Mouse (Mus musculus) heart, adult 2 months (tissue): Measurements from ENCODE around the gene Prdx3. TPM values are rescaled to one million over a fixed set of nuclear protein-coding genes. Genes with fewer than 3 reads are reported as not detected.

Source experiments
- DNase-seq, 2 experiments: peaks; one replicate each; pipeline ENCODE4 v3.0.0; 2021
- H3K27ac ChIP-seq: fragments of 200-600 bp; 2 replicates; pipeline ENCODE4 v1.8.1; 2022
- H3K27me3 ChIP-seq: fragments of 200-500 bp; 2 replicates; pipeline ENCODE4 v1.6.1; 2012; ENCODE audit warnings: mild to moderate bottlenecking, low read length, inconsistent platforms, mixed read lengths; ENCODE audit not compliant: control insufficient read depth, insufficient read depth
- H3K36me3 ChIP-seq: fragments of 200-500 bp; 2 replicates; pipeline ENCODE4 v1.6.1; 2012; ENCODE audit warnings: low read length, inconsistent platforms; ENCODE audit not compliant: control insufficient read depth, insufficient read depth
- H3K4me1 ChIP-seq: fragments of 200-500 bp; 2 replicates; pipeline ENCODE4 v1.6.1; 2011; ENCODE audit warnings: low read length; ENCODE audit not compliant: control insufficient read depth, insufficient read depth
- H3K4me3 ChIP-seq: fragments of 200-600 bp; 2 replicates; pipeline ENCODE4 v1.8.1; 2022
- H3K79me2 ChIP-seq: fragments of 200-500 bp; replicated peaks from 2 replicates; pipeline ENCODE4 v1.6.1; 2012; ENCODE audit warnings: mild to moderate bottlenecking, inconsistent platforms, low read length, moderate library complexity, mixed read lengths; ENCODE audit not compliant: control insufficient read depth, insufficient read depth
- H3K9ac ChIP-seq: fragments of 200-500 bp; 2 replicates; pipeline ENCODE4 v1.6.1; 2012; ENCODE audit warnings: low read depth, mild to moderate bottlenecking, control low read depth, inconsistent platforms, low read length, mixed read lengths
- CTCF ChIP-seq: fragments of 200-600 bp; IDR thresholded peaks from 2 replicates; pipeline ENCODE4 v1.8.1; 2022; ENCODE audit warnings: antibody characterized with exemption, mild to moderate bottlenecking, moderate library complexity
- EP300 ChIP-seq: fragments of 200-500 bp; IDR thresholded peaks from 2 replicates; pipeline ENCODE4 v1.6.1; 2011; ENCODE audit warnings: low read depth, low read length, control low read depth; ENCODE audit not compliant: insufficient read depth
- POLR2A ChIP-seq: fragments of 200-500 bp; IDR thresholded peaks from 2 replicates; pipeline ENCODE4 v1.6.1; 2011; ENCODE audit warnings: mild to moderate bottlenecking, low read depth, low read length, control low read depth; ENCODE audit not compliant: insufficient read depth
- WGBS: fragments of 180-500 bp; shearing (Covaris S2); methylation state at CpG from one replicate; pipeline ENCODE4 v1.1.7; 2018; 5-methylcytosine and 5-hydroxymethylcytosine counted together
- intact Hi-C: fragments of 180-260 bp; cut with DNase I; formaldehyde crosslinking; loops from one replicate; pipeline ENCODE4 v1.15.1; 2025
- polyA plus RNA-seq: library from polyadenylated mRNA; depleted of rRNA; stranded (reverse); fragments of >200 nt; gene quantifications from 2 replicates; pipeline ENCODE4 v1.2.3, GENCODE M21; 2012; rRNA removed
- total RNA-seq, 2 experiments: library from RNA; stranded (reverse); gene quantifications; 2 replicates each; pipeline ENCODE4 v1.2.3; 2021

Gene Prdx3
- total and polyA plus RNA-seq, 3 experiments = 353 to 450 (median 407) TPM

DNA sequence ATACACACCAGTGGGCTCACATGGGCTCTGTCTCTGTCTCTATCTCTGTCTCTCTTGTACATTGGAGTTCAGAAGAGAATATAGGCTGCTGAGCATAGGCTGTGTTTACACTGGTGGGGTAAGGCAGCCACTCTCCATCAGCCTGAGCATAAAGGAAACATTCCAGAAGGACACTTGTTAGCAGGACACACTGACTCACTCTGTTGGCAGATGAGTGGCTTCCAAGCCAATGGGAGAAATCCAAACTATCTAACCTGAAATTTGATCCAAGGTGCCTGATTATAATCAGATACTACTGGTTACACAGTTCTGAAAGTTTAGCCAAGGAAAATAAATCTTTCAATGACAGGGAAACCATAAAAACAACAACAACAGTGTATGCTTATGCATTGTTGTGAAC, 28.6 kb downstream of the Prdx3 start:
- H3K4me1 ChIP-seq = no peaks in the 10 kb centered on the region
- intact Hi-C loops = no loop called here
- no peaks in the 10 kb centered on the region for H3K27me3 ChIP-seq
- H3K79me2 ChIP-seq = no peaks in the 10 kb centered on the region
- H3K9ac ChIP-seq = no peak overlapping the region
- no peak for DNase-seq
- no peak overlapping the region for H3K4me3 ChIP-seq
- H3K27ac ChIP-seq = no peak overlapping the region
- H3K36me3 ChIP-seq = no peaks in the 10 kb centered on the region
- TF ChIP-seq POLR2A (no peak), CTCF (no peak), EP300 (no peak)

DNA sequence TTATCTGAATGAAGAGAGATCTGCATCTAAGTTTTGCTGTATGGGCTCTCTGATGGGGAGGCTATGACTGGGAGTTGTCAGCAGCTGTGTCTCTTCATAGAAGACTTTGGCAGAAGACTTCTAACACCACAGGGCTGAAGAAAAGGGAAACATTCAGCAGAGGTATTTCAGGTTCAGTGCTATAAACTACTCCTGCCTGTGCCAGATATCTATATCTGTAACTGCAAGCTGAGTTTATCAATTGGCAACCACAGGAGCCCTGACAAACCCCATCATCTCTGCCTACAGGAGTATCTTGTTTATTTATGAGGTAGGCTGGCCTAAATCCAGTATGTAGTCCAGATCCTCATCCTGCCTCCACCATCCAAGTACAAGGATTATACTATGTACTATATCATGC, 31.0 kb downstream of the Prdx3 start:
- DNase-seq = no peak
- Histone ChIP-seq H3K9ac (no peak overlapping the region), H3K4me1 (no peaks in the 10 kb centered on the region), H3K36me3 (no peaks in the 10 kb centered on the region), H3K4me3 (no peak overlapping the region), H3K27me3 (no peaks in the 10 kb centered on the region), H3K27ac (no peak overlapping the region), H3K79me2 (no peaks in the 10 kb centered on the region)
- no peak for TF ChIP-seq POLR2A
- no peak for TF ChIP-seq CTCF
- no peak for TF ChIP-seq EP300
- intact Hi-C loops = no loop called here

DNA sequence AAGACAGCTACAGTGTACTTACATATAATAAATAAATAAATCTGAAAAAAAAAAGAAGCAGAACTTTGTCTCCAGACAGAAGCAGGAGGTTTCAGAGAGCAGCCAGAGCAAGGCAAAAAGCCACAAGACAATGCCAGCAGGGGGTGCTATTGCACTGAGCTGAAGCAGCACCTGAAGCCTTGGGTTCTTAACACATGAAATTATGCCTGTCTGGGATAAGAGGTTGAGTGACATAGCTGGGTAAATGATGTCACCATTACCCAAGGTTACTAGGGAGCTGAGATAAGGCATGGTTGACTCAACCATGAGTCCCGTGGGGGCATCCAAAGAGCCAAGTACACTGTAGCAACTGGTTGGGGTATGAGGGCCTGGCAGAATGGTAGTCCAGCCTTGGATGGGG, 36.6 kb downstream of the Prdx3 start:
- H3K27me3 ChIP-seq = no peaks in the 10 kb centered on the region
- 32% methylated on average over 1 of the region's 1 CpGs for WGBS
- intact Hi-C loops = loop anchor here (2.0 kb wide), 1 partner anchor 259 kb away; no protein-coding TSS in a partner anchor
- TF ChIP-seq CTCF (peak; percentile 80), POLR2A (no peak), EP300 (0 out of 2 replicates have a peak, but pooled peaks have one; percentile 40)
- H3K4me1 ChIP-seq = no peaks in the 10 kb centered on the region
- DNase-seq = peak; percentile 54 to 64
- H3K79me2 ChIP-seq = no peaks in the 10 kb centered on the region
- H3K4me3 ChIP-seq = no peak overlapping the region
- H3K9ac ChIP-seq = no peak overlapping the region
- peaks cover 2% of the 10 kb centered on the region; the same call in 1 of the 2 replicates for H3K36me3 ChIP-seq
- no peak overlapping the region for H3K27ac ChIP-seq

DNA sequence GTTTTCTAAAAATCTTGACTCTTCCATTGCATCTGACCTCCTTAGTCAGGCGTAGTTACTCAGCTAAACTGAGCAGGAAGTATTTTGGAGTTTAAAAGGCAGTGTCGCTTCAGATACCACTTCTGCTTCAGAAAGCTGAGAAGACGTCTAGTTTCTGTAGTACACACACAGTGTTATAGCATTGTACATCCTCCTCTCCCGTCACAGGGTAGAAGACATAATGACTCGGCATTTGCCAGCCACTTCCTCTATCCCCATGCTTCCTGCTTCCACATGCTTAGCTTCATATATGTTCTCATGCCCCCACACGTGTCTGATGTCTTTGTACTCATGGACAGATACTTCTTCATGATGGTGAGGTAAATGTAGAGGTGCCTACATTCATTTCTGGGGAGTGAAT, 55.7 kb downstream of the Prdx3 start:
- Histone ChIP-seq H3K27me3 (no peaks in the 10 kb centered on the region), H3K36me3 (peaks cover 11% of the 10 kb centered on the region), H3K4me1 (no peaks in the 10 kb centered on the region), H3K4me3 (no peak overlapping the region), H3K79me2 (no peaks in the 10 kb centered on the region), H3K27ac (no peak overlapping the region), H3K9ac (no peak overlapping the region)
- intact Hi-C loops = no loop called here
- TF ChIP-seq POLR2A (no peak), EP300 (no peak), CTCF (no peak)
- no peak for DNase-seq
- 84% methylated on average over 6 of the region's 6 CpGs for WGBS

Other genes with a start within 250 kb of the Prdx3 start
- under 1 TPM; 0.20 to 0.29 TPM for gene Nanos1, start 118.6 kb downstream of the Prdx3 start, total RNA-seq
- gene Nanos1, start 118.6 kb downstream of the Prdx3 start, polyA plus RNA-seq = 0.03 and 0.14 TPM in 2 replicates
- 100 to 1,000 TPM in 1 of 2 experiments, 10 to 100 TPM in 1; 95.4 to 105 TPM for gene Eif3a, start 83.9 kb downstream of the Prdx3 start, total RNA-seq
- gene Eif3a, start 83.9 kb downstream of the Prdx3 start, polyA plus RNA-seq = 24.0 and 53.1 TPM in 2 replicates
- 10 to 100 TPM; 17.4 to 18.9 TPM for gene Fam45a, start 63.0 kb downstream of the Prdx3 start, total RNA-seq
- 8.7 and 15.6 TPM in 2 replicates for gene Fam45a, start 63.0 kb downstream of the Prdx3 start, polyA plus RNA-seq
- 1 to 10 TPM; 6.9 to 8.7 TPM for gene Sfxn4, start 13.1 kb downstream of the Prdx3 start, total RNA-seq
- 2.1 and 5.4 TPM in 2 replicates for gene Sfxn4, start 13.1 kb downstream of the Prdx3 start, polyA plus RNA-seq
- 10 to 100 TPM; 25.1 to 32.4 TPM for gene Grk5, start 15.2 kb upstream of the Prdx3 start, total RNA-seq
- gene Grk5, start 15.2 kb upstream of the Prdx3 start, polyA plus RNA-seq = 4.1 and 9.3 TPM in 2 replicates